Mouse (Mus musculus): ENCODE data around the gene Tnfrsf26.
"Not testable (repeated sequence)": the region's sequence is repeated elsewhere in the genome, so short reads cannot be mapped to it uniquely, and the experiment has no call there.

Gene Tnfrsf26

DNA sequence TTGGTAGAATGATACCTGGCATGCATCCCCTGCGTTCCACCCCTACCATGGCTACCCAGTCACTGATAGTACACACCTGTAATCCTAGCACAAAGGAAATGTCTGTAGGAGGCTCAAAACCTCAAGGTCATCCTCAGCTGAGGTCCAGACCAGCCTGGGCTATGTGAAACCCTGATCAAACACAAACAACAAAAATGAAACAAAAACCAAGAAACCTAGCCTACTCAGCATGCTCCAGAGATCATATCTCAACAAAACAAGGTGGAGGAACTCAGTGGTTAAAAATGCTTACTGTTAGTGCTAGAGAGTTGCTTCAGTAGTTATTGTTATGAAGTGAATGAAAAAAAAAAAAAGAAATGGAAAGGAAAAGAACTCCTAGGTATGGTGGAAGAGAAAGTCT, at the start of gene Tnfrsf26:
Gene Tnfrsf26, minus strand, starts transcription at position 183 of the 400 bp plus-strand sequence.
- DNase-seq (ENCODE audit: low read depth, low spot score), result peak; percentile 75

DNA sequence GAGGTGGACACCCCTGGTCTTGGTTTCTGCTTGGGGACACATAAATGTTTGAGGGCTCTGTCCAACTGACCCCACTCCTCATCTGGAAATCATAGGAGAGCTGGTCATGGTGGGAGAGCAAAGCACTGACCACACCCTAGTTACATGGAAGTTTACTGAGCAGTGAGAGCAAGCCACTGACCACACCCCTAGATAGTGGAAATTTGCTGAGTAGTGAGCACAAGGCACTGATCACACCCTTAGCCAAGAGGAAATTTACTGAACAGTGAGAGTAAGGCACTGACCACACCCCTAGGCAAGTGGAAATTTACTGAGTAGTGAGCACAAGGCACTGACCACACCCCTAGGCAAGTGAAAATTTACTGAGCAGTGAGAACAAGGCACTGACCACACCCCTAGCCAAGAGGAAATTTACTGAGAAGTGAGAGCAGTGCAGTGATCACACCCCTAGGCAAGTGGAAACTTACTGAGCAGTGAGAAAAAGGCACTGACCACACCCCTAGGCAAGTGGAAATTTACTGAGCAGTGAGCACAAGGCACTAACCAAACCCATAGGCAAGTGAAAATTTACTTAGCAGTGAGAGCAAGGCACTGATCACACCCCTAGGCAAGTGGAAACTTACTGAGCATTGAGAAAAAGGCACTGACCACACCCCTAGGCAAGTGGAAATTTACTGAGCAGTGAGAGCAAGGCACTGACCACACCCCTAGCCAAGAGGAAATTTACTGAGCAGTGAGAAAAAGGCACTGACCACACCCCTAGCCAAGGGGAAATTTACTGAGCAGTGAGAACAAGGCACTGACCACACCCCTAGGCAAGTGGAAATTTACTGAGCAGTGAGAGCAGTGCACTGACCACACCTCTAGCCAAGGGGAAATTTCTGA, 38.1 kb upstream of the Tnfrsf26 start:
- DNase-seq (ENCODE audit: low read depth, low spot score), result peak; percentile 55

DNA sequence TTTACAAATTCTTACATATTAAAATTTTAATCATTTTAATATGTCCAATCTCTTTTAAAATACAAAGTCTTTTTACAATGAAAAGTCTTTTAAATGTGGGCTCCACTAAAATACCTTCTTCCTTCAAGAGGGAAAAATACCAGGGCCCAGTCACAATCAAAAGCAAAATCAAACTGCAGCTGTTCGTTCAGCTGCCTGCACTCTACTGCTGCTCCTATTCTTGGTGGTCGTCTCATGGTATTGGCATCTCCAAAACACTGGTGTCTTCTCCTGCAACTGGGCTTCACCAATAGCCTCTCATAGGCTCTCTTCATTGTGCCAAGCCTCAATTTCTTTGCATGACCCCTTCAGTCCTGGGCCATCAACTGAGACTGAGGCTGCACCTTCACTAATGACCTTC, 34.9 kb upstream of the Tnfrsf26 start:
- DNase-seq (ENCODE audit: low read depth, low spot score), result no peak

DNA sequence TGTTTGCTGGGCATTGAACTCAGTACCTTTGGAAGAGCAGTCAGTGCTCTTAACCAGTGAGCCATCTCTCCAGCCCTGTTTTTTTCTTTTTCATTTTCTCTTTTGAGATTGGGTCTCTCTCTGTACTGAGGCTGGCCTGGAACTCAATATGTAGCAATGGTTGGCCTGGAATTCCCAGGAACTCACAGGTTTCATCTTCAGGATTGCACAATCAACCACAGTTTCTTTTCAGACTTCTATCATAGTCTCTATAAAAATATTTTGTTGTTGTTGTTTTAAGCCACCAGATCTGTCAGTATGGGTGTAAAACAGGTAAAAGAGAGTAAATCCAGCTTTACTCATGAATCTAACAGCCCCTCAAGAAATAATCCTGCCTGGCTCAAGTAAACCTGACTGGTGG, 32.3 kb upstream of the Tnfrsf26 start:
- DNase-seq (ENCODE audit: low read depth, low spot score), result no peak

DNA sequence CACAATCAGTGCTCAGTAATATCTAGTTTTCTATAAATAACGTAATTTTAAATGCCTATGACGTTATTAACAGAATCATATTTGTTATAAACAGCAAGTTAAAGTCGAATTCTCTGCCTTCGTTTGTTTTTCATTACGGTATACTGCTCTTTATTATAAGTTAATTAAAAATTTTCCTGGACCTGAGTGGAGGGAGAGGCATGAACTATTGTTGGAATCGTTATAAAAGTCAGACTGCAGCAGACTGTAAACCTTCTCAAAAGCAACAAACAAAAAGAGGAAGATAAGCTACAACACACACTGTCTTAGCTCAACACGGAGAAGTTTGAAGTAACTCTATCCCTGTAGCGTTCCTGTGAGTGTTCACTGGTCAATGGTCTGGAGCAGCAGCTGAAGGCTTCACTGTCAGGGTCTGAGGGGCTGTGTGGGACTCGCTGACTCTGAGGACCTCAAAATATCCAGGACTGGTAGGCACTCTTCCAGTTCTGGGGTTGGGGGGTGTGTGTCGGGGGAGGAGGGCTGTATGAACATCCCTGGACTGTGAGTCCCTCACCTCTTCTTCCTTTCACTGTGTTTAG, 21.3 kb upstream of the Tnfrsf26 start:
- DNase-seq (ENCODE audit: low read depth, low spot score), result not testable (repeated sequence)

DNA sequence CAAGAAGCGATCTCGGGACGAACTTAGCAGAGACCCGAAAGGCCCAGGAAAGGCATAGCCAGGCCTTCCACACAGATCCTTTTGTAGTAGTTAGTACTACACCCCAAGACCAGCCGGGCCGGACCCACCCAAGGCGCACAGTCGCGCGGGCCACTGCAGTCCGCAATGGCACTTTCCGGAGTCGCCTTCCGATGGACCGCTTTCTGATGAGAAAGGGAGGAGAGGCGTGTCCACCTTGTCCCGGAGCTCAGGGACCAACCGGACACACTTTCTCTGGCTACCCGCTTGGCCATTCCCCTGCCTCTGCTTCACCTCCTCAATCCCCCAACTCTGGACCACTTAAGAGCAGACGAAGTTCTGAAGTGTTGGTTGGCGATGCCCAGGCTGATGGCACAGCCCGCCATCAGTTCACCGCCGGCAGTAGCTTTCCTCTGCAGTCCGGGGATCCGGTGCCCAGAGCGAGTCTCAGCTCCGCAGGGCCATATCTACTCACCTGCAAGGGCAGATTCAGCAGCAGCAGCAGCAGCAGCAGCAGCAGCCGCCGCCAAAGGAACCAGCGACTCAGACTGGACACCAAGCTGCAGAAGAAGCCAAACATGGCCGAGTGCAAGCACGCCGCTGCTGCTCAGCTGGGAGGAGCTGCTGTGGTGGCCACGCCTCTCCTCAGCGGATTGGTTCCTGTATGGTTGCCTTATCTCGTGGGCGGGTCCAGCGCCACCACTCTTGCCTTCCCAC, 20.7 kb upstream of the Tnfrsf26 start, which contains the start of gene Tnfrsf22:
Gene Tnfrsf22, minus strand, starts transcription at position 628 of the 735 bp plus-strand sequence.
- DNase-seq (ENCODE audit: low read depth, low spot score), result peak; percentile 91

DNA sequence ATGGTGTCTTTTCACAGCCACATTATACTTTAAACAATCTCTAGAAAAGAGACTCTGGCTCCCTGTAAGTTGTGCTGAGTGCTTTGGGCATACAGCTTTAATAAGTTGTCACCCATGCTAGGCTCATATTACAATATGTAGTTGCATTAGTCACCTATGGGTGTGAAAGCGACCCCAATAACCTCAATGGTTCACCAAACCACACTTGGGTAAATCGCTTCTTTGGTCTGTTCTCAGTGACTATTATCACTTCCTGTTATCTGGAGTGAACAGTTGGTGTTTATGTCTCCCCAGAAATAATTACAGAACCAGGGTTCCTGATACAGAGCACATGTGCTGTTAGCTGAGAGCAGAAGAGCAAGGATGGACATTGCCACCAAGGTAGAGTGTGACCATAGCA, 15.4 kb upstream of the Tnfrsf26 start:
- DNase-seq (ENCODE audit: low read depth, low spot score), result peak; percentile 38

DNA sequence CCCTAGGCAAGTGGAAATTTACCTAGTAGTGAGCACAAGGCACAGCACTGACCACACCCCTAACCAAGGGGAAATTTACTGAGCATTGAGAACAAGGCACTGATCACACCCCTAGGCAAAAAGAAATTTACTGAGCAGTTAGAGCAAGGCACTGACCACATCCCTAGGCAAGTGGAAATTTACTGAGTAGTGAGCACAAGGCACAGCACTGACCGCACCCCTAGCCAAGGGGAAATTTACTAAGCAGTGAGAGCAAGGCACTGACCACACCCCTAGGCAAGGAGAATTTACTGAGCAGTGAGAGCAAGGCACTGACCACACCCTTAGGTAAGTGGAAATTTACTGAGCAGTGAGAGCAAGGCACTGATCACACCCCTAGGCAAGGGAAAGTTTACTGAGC, 8.2 kb upstream of the Tnfrsf26 start:
- peak; percentile 54 for DNase-seq (ENCODE audit: low read depth, low spot score)

DNA sequence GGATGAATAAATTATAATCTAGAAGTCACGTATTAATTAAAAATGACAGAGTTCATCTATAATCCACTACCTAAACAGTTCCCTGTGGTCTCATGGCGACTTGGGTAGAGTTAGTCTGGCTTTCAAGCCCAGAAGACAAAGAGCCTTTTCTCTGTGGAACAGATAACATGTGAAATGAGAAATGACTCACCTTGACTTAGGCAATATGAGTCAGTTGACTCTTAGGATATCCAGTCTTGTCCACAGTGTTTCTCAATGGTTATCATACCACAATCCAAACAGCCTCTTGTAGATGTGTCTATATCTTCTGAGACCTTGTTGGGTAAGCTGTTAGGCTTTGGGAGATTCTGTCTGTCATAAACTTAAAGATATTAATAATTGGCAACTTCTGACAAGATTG, 3.0 kb upstream of the Tnfrsf26 start:
- no peak for DNase-seq (ENCODE audit: low read depth, low spot score)

DNA sequence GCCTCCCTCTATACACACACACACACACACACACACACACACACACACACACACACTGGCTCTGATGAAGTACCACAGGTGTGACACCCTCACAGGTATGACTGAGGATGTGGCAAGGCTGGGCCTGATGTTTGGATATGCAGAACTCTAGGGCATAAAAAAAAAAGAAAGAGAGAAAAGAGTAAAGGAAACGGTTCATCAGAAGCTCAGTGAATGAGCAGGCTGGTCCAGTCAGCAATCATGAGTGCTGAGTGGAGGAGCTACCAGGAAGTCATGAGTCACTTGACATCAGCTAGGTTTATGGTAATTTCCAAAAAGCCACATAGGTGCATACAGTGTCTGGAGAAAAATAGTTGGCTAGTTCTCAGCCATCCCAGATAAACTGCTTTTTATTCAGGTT, 979 bp upstream of the Tnfrsf26 start:
- DNase-seq (ENCODE audit: low read depth, low spot score), result peak; percentile 84

DNA sequence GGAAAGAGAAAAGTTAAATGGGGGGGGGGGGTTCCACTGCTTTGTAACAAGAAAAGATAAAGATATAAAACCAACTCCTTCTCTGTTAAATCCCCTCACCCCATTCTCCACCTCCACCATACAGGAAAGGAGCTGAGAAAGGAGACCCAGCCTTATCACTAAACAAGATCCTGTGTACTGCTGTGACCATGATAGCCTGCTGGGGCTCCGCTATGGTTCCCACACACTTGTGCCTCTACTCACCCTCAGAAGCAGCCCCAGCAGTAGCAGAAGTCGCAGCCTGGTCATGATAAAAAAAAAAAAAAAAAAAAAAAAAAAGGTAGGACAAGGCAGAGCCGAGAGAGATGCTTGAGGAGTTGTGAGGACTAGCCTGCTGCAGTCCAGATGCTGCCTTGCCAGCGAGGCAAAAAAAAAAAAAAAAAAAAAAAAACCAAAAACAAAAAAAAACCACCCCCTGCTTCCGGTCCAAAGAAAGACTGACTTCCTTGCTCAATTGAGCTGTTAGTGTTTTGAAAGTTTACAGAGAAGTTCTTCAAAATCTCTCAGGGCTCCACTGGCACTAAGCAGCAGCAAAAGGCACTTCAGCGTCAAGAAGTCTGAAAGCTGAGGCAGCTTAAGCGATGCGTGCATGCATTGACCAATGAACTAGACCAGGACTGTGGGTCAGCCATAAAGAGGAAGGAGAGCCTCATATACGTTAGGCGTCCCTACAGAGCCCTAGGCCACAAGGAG, 801 bp downstream of the Tnfrsf26 start:
- peak; percentile 75 for DNase-seq (ENCODE audit: low read depth, low spot score)

DNA sequence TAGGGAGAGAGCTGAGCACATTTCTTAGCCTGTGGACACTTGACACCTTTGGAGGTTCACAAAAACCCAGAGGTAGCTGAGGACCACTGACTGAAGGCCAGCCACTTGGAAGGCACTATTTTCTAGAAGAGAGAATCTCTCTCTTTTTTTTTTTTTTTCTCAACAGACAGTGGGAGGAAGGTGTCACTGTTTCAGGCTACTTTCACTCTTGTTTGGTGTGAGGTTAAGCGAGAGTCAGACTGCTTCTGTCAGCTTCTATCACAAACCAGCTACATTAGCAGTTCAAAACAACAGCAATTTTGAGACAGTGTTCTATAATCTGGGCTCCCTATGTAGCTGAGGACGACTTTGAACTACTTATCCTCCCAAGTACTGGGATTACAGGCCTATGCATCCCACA, 2.3 kb downstream of the Tnfrsf26 start:
- peak; percentile 68 for DNase-seq (ENCODE audit: low read depth, low spot score)

DNA sequence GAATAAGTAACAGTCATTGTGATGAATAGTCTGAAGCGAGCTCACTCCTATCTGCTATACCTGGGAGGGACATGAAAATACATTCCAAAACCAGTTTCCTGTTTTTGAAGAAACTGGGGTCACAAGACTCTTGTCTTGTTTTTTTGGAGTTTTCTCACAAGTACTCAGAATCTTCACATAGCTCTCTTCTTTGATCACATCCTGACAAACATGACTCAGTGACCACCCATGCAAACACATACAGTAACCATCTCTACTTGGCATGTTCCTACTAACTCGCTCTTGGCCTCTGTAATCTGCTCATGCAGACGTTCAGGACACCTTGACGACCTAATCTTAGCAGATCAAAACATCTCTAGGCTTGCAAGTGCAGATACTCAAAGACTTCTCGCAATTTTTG, 3.4 kb downstream of the Tnfrsf26 start:
- peak; percentile 81 for DNase-seq (ENCODE audit: low read depth, low spot score)

DNA sequence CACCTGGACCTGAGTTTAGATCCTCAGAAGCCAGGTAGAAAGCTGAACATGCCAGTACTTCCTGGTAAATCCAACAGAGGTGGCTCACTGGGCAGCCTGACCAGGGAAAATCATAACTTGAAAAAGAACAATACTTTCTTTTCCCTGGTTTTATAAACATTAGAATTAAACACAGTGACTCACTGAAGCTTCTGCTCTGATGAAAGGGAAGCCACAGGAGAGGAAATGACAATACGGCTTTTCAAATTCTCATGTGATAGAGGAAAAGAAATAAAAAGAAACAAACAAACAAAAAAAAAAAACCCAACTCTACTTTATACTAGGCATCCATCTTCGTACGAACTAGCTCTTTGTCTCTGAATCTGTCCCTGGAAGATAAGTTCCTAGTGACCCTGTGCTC, 4.0 kb downstream of the Tnfrsf26 start:
- peak; percentile 57 for DNase-seq (ENCODE audit: low read depth, low spot score)

DNA sequence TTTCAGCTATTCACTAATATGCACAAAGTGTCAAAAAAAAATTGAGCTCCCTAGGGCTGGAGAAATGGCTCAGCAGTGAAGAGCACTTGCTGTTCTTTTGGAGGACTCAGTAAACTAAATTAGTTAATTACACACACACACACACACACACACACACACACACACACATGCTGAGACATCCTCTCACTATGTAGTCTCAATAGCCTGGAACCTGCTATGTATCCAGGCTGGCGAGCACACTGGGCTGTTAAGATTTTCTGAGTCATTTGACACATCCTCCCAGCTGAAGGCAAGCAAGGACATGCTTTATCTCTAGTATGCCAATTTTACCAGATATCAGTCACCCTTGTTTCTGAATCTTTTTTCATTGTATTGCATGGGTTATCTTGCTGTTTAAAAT, 7.6 kb downstream of the Tnfrsf26 start:
- no peak for DNase-seq (ENCODE audit: low read depth, low spot score)

DNA sequence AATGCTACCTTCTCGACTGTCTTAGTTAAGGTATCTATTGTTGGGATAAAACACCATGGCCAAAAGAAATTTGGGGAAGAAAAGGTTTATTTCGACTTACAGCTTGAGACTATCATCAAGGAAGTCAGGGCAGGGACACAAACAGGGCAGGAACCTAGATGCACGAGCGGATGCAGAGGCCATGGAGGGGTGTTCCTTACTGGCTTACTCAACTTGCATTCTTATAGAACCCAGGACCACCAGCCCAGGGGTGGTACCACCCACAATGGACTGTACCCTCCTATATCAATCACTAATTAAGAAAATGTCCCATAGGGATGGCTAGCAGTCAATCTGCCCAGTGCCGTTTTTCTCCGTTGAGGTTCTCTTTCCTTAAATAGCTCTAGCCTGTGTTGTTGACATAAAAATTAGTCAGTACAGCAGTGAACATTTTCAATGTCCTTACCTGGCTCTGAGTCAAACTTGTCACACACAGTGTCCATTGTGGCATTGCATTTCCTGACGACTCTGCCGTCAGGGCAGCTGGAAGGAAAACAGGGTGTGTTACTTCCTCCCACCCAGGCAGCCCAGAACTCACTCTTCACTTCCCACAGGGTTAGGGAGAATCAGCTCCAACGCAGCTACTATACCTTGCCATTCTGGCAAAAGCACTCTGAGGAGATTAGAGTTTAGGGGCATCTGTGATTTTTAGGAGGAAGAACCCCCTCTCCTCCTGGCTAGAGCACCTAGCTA, 14.0 kb downstream of the Tnfrsf26 start:
- no peak for DNase-seq (ENCODE audit: low read depth, low spot score)

DNA sequence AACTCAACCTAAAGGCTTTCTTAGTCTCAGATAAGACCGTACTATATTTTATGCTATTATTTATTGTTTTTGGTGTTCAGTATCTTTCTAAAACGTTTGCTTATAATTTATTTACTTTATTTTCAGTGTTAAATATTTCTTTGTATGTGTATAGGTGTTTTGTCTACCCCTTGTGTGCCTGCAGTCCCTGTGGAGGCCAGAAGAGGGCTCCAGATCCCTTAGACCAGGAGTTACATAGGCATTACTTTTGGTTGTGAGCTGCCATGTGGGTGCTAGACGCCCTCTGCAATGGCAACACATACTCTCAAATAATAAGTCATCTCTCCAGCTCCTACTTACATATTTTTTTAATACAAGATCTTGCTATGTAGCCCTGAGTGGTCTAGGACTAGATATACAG, 16.3 kb downstream of the Tnfrsf26 start:
- DNase-seq (ENCODE audit: low read depth, low spot score), result peak; percentile 40

DNA sequence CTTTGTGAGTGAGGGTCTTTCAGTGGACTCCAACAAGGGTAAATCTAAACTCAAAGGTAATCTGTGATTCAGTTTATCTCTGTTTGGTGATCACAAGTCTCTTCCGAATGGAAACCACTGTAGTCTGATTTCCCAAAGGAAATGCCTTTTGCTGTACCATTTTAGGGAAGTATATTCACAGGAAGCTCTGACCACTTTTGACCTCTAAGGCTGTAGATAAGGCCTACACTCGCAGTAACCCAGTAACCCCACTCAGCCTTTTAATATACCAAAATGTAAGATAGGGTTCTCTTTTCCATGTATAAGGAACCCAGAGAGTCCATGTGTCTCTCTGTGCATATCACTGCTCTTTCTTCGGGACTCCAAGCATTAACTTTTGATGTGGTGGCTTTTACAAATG, 23.2 kb downstream of the Tnfrsf26 start:
- no peak for DNase-seq (ENCODE audit: low read depth, low spot score)

DNA sequence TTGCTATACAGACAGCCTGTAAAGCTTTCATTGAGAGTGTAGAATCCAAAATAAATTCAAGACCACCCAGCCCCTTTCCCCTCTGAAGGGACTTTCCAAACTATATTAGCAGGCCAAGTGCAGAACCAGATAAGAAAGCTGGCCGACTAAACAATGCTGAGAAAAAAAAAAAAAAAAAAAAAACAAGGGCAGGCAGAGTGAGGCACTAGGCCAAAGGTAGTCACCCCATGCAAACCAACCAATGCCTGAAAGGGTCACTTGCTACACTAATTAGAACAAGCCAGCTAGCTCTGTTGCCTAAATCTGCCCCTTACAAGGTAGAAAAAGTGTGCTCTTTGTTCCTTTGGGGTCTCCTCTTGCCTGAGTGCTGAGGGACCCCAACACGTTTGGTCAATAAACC, 23.6 kb downstream of the Tnfrsf26 start:
- no peak for DNase-seq (ENCODE audit: low read depth, low spot score)

DNA sequence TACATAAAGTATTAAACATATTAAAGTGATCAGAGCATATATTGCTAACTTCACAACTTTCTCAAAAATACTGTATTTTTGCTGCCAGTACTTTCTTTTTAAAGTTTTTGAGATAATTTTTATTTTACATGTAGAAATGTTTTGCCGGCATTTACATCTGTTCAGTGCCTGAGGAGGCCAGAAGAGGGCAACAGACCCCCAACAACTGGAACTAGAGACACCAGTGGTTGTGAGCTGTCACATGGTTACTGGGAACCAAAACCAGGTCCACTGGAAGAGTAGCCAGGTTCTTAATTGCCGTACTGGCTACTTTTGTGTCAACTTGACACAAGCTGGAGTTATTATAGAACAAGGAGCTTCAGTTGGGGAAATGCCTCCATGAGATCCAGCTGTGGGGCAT, 26.8 kb downstream of the Tnfrsf26 start:
- DNase-seq (ENCODE audit: low read depth, low spot score), result peak; percentile 23

DNA sequence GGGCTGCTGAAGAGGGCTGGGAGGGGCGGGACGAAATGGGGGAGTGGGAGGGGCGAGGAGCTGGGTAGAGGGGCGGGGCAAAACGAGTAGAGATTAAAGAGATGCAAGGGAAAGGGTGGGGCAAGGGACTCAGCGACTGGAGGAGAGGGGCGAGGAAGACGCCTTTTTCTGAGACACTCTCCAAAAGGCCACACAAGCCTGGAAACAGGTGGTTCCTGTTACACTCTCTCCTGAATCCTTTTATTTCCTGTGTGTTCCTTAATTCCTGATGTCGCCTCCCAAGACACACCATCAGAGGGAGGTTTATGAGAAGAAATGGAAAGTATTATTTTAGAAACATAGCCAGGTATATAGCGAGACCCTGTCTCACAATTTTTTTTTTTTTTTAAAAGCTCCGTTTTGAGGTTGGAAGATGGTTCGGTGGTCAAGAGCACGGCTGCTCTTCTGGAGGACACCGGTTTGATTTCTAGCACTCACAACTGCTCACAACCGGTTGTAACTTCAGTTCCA, 28.2 kb downstream of the Tnfrsf26 start:
- DNase-seq (ENCODE audit: low read depth, low spot score), result no peak
